Mouse (Mus musculus) adrenal gland, postnatal 36 days (tissue): ENCODE data around the gene Baz2b. TPM values are rescaled to one million over a fixed set of nuclear protein-coding genes. Genes with fewer than 3 reads are reported as not detected.
"Not testable (repeated sequence)": the region's sequence is repeated elsewhere in the genome, so short reads cannot be mapped to it uniquely, and the experiment has no call there.

ENCODE experiments used
- DNase-seq, 2 experiments: peaks; one replicate each; pipeline ENCODE4 v3.0.0; 2021; ENCODE audit warnings: mixed read lengths in 1 of 2
- total RNA-seq, 2 experiments: library from RNA; stranded (reverse); gene quantifications; 2 replicates each; pipeline ENCODE4 v1.2.3; 2021

Baz2b gene
- total RNA-seq, 2 experiments from 2014 or later: 68.9 to 75.9 TPM

GRCm38 (mm10) chr2:60088785-60089527 is 120.7 kb downstream of the Baz2b start:
- no peak for DNase-seq

- DNase-seq: peak; percentile 39 to 62
Measured at GRCm38 (mm10) chr2:60086197-60086903, 123.3 kb downstream of the Baz2b start.

DNA sequence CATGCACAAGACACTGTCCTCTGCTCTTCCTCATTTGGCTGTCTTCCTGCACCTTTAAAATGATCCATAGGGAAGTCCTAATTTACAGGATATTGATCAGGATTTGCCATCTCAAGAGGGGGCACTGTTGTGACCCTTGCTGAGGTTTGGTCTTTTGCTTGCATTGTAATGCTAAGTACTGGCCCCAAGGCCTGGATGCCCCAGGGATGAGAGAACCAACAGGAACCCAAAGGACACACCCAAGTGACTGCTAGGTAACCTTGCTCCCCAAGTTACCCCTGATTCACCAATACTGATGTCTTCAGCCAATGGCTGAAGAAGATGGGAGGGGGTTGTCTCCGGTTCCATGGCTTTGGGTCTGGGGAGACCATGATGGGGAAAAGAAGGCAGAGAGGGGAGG is 124.8 kb downstream of the Baz2b start:
- no peak for DNase-seq

DNA sequence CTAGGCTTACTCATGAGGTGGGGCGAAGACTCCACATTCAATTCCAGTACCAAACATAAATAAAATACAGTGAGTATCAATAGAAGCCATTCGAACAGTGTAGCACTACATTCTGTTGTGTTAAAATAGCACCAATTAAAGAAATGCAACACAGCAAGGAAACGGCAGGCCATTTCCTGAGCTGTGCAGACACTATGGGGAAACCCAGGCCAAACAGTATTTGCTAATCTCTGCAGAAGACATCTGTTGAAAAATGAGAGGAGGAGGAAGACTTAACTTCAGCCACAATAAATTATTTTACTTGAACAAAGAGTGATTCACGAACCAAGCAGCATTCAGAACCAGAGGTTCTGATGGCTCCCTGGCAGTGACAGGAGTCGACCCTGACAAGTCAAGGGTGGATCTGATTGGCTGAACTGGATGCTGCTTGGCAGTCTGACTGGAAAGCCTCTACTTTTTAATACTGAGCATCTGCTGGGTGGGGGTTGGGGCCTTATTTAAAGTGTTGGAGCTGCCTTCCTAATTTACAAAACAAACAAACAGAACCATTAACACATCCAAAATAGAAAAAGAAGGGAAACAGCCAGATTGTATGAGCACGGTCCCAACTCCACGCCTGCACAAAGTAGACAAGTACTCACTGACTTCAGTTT is 126.5 kb downstream of the Baz2b start:
- DNase-seq: peak; percentile 42

DNA sequence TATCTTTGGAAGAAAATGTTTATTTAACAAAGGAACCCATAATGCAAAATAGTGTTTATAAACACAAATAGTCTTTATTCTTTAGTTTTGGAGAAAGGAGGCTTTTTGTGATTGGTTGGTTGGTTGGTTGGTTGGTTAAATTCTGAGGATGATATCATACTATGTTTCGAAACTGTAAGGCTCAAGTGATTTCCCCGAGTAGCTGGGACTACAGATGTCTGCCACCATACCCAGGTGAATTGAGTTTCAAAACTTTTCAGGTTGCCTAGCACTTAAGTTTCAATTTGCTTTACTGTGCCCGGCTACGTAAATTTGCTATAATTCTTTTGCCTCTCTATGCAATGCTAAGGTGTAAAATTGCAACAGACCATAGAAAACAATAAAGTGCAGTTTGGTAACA is 127.4 kb downstream of the Baz2b start:
- DNase-seq: no peak

- no peak for DNase-seq
Measured at GRCm38 (mm10) chr2:60080831-60081230, 128.8 kb downstream of the Baz2b start.

GRCm38 (mm10) chr2:60077631-60078030 is 132.0 kb downstream of the Baz2b start:
- no peak for DNase-seq

DNA sequence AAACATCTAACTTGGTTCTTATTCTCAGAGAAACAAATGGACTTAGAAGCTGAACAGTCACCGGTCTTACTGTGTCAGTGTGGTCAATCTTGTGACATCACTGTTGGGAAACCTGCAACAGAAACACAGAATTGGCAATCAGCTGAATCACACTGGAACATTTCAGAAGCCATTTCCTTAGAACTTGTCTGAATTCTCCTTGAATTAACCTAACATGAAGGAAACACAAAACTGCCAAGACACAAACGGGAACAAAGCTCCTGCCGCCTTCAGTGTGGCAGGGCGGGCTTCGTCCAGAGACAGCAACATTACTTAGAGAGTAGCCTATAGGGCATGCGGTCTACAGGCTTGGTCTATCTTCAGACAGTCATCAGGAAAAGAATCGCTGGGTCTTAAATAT is 132.8 kb downstream of the Baz2b start:
- DNase-seq: peak; percentile 12 to 42

DNA sequence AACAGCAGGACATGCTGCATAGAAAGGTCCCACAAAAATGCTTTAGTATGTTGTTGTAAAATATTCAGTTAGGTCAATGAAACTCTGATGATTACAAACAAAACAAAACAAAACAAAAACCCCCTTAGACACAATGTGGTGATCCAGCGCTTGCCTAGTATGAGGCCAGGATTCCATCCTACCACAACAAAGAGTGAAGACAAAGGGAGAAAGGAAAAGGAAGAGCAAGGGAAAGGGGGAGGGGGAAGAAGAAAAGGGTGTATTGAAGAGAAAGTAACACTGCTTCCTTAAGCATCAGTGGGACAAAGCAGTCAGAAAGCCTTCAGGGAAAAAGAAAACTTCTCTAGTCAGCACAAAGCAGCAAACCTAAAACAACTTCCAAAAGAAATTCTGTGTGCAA is 133.6 kb downstream of the Baz2b start:
- DNase-seq: no peak

GRCm38 (mm10) chr2:60073798-60074197 is 135.8 kb downstream of the Baz2b start:
- DNase-seq: not testable (repeated sequence)

DNA sequence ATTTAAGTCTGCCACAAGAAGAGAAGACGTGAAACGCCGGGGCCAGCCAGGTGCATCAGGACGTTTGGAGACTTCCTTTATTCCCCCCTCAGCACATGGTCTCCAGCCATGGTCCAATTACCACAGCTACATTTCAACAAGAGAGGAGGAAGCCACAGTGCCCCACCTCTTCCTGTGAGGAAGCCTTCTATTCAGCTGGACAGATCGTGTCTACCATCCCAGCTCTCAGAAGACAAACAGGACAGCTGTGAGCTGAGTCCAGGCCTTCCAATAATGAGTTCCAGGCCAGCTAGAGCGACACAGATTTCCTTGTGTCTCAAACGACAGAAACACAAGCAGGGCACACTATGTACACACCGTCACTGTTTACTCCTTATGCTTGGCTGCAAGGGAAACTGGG is 137.8 kb downstream of the Baz2b start:
- DNase-seq: peak in 1 of 2 experiments; percentile 19

GRCm38 (mm10) chr2:60070938-60071337 is 138.7 kb downstream of the Baz2b start:
- DNase-seq: no peak

GRCm38 (mm10) chr2:60068468-60068867 is 141.2 kb downstream of the Baz2b start:
- no peak for DNase-seq

DNA sequence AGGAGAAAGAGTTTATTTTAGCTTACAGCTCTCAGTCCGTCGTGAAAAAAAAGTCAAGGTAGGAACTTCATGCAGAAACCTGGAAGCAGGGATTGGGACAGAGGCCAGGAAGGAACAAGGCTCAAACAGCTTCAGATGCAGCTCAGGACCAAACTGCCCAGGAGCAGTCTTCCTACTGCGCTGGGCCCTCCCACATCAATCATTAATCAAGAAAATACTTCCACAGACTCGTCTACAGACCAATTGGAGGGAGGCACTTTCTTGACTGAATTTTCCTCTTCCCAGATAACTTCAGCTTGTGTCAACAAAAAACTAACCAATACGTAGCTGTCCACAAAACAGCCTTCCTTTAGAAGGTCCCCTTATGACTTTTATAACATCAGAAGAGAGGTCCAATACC is 144.2 kb downstream of the Baz2b start:
- DNase-seq: no peak

DNA sequence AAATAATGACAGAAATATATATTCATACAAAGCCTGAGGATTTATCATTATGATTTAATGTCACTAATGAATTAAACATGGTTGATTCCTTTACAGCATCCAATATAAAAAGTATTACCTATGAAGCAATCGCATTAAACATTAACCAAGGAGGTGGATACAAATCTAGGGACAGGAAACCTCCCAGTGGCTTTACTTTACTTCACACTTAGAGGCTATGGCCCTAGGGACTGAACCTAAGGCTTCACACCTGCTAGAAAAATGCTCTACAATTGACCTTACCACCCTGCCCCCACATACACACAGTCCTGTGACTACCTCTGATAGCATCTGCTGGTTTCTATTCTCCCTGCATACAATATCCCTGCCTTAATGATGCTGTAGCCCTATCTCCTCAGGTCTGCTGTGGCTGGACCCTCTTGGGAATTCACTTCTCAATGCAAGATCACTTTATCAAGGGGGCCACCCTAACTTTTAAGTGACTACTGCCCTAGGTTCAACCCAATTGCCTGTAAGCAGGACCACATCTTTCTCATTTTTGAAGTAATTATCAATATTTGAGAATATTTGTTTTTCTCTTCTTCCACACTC is 149.4 kb downstream of the Baz2b start:
- no peak for DNase-seq

GRCm38 (mm10) chr2:60059300-60059699 is 150.3 kb downstream of the Baz2b start:
- no peak for DNase-seq

DNA sequence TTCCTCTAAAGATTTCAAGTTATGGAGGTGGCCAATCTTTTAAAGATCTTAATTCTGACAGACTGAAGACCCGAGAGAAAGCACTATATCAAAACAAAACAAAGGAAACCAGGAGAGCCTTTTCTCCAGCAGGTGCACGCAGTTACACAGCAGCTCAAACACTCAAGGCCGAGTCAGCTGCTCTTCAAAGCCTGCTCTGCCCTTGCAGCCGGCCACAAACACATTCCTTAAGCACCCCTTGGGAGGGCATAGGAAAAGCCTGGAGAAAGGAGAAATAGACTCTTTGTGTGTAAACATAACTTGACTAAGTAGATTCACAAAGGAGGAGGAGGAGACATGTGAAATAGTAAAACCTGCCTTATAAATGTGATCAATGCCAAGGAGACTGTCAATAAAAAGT is 153.6 kb downstream of the Baz2b start:
- peak in 1 of 2 experiments; percentile 39 for DNase-seq

- DNase-seq: no peak
Measured at GRCm38 (mm10) chr2:60054808-60055535, 154.7 kb downstream of the Baz2b start.

DNA sequence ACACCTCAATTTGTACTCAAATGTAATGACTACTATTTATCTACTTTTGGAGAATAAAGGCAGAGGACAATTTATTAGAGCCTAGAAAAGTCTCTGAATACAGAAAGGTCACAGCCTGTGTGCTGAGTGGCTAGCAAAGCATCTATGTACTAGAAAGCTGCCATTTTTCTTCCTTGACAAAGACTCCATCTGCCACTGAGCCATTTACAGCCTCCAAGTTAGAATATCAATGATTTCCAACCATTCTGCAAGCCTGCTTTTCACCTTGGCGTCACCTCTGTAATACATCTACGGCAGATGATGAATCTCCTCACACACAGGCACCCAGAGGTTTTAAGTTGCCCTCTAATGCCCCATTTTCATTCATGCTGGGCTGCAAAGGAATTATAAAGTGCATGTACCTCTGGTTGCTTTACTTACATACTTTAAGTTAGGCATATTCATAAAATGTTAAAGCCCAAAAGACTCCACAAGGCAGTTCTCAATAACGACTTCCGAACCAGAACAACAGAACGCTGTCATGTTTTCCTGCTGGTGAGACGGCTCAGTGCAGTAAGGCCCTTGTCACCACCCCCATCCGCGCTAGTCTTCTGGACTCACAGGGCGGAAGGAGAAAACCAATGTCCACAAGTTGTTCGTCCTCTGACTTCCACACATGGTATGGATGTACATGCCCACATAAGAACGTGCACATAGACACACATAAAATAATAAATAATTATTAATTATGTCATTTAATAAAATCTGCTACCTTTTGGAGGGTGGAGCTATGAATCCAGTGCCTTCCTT is 156.2 kb downstream of the Baz2b start:
- no peak for DNase-seq

DNA sequence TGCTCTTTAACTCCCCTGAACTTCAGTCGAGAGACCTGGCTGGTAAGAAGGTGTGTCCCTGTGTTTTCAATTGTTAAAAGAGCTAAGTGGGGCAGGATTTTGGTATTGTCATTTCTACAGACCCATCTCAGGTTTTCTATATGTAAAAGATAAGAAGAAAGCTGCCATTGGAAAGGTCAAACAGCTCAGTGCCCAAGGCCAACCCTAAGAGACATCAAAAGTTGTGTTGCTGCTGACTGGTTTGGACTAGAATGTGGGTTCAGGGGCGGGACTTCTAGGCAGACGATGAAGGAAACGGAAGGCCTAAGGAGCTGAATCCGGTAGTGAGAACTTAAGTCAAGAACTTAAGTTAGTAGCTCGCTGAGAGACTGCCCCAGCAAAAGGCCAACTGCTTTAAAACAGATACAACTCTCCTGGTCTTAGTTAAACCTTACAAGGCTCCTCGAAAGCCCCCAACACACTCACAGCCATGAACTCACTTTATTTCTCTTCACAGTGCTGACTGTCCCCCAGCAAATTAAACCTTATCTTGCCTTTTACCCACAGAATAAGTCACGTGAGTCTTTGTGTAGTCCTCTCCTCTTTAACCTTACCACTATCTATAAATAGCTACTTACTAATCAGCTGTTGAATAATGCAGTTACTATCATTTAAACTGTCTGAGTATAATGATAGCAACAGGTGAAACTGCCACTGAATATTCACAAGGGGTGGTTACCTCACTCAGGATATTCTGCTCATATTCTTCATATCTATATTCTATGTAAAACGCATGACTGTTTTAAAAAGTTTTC is 158.8 kb downstream of the Baz2b start:
- DNase-seq: peak in 1 of 2 experiments; percentile 18
